16 mouse cellular contexts compared by ENCODE assay signal in genomic region chr19:50667516-50667915, GRCm38 (mm10). TPM values are rescaled to one million over a fixed set of nuclear protein-coding genes. Genes with fewer than 3 reads are reported as not detected.
"Had no signal": no experiment of that assay in that cellular context is flagged by ENCODE, and none has a peak within 500 bp of the region (broad histone marks: within the 10 kb centered on the region; RNA-seq: fewer than 3 reads in every experiment).

No protein-coding gene starts in this region.

- DNase-seq: heart, postnatal 10 days; heart, postnatal 14 days; heart, postnatal 36 days; heart, postnatal 4 days; kidney, adult 11 months; kidney, adult 18-20 months; kidney, adult 2 months; kidney, adult 8-10 months; kidney, postnatal 10 days; kidney, postnatal 14 days; kidney, postnatal 25 days; kidney, postnatal 36 days; kidney, postnatal 4 days; layer of hippocampus, adult 9-11 months; layer of hippocampus, postnatal 36 days had no signal

RNA-seq across cellular contexts. Expression of gene Sorcs1, which starts 10.9 kb away (rescaled TPM):
- total RNA-seq: hematopoietic stem cell, adult 5-6 weeks had no signal
